Mouse (Mus musculus) olfactory bulb, adult 2 months (tissue): ENCODE measurements around the gene Arfgap1.

Experiments
- CTCF ChIP-seq: fragments of 200-500 bp; IDR thresholded peaks from 2 replicates; pipeline ENCODE4 v1.5.1; 2012; ENCODE audit warnings: low read depth, mild to moderate bottlenecking, low read length, moderate library complexity; ENCODE audit not compliant: insufficient read depth
- POLR2A ChIP-seq: fragments of 200-500 bp; IDR thresholded peaks from 2 replicates; pipeline ENCODE4 v1.6.1; 2012; ENCODE audit warnings: mild to moderate bottlenecking, low read depth, low read length, moderate library complexity; ENCODE audit not compliant: insufficient read depth

GRCm38 (mm10) chr2:180922739-180923138 lies 44.3 kb upstream of the Arfgap1 start:
- no peak for TF ChIP-seq CTCF
- TF ChIP-seq POLR2A = no peak
